Mouse (Mus musculus) kidney, embryonic 15.5 days (tissue): ENCODE measurements at regions not wholly inside any gene's neighbourhood (a gene's known extent, or its start where the extent isn't known, plus 50 kb on each side); places are given as distances from the start of the nearest gene placed in this dataset.
"Not testable (repeated sequence)": the region's sequence is repeated elsewhere in the genome, so short reads cannot be mapped to it uniquely, and the experiment has no call there.

Experiments
- ATAC-seq: fragments of 200-750 bp; cut with Nextera tagmentation; replicated peaks from 2 replicates; pipeline ENCODE4 v1.8.0; 2017; ENCODE audit warnings: moderate TSS enrichment; ENCODE audit not compliant: low FRiP score
- H3K27ac ChIP-seq: fragments of 300-500 bp; sonication (generic); 2 replicates; pipeline ENCODE4 v1.5.1; 2015; ENCODE audit warnings: mild to moderate bottlenecking, inconsistent platforms
- H3K27me3 ChIP-seq: fragments of 300-500 bp; sonication (generic); 2 replicates; pipeline ENCODE4 v1.6.1; 2015; ENCODE audit warnings: inconsistent platforms
- H3K36me3 ChIP-seq: fragments of 300-500 bp; sonication (generic); 2 replicates; pipeline ENCODE4 v1.6.1; 2015; ENCODE audit warnings: inconsistent platforms
- H3K4me1 ChIP-seq: fragments of 300-500 bp; sonication (generic); 2 replicates; pipeline ENCODE4 v1.6.1; 2015; ENCODE audit warnings: inconsistent platforms
- H3K4me2 ChIP-seq: fragments of 300-500 bp; sonication (generic); 2 replicates; pipeline ENCODE4 v1.6.1; 2015; ENCODE audit warnings: moderate library complexity, mild to moderate bottlenecking, inconsistent platforms
- H3K4me3 ChIP-seq: fragments of 300-500 bp; sonication (generic); replicated peaks from 2 replicates; pipeline ENCODE4 v1.5.1; 2015; ENCODE audit warnings: mild to moderate bottlenecking, inconsistent platforms
- H3K9ac ChIP-seq: fragments of 300-500 bp; sonication (generic); 2 replicates; pipeline ENCODE4 v1.6.1; 2015; ENCODE audit warnings: mild to moderate bottlenecking, inconsistent platforms
- H3K9me3 ChIP-seq: fragments of 300-500 bp; sonication (generic); replicated peaks from 2 replicates; pipeline ENCODE4 v1.6.1; 2016; ENCODE audit warnings: inconsistent platforms
- WGBS: fragments of 180-500 bp; shearing (Covaris S2); methylation state at CpG from one replicate; pipeline ENCODE4 v1.1.7; 2015; ENCODE audit warnings: mixed read lengths; 5-methylcytosine and 5-hydroxymethylcytosine counted together

GRCm38 (mm10) chrX:103129347-103129746 lies 57.1 kb downstream of the Nap1l2 start:
- not testable (repeated sequence) for H3K9ac ChIP-seq, ATAC-seq, H3K27me3 ChIP-seq, H3K4me3 ChIP-seq, H3K36me3 ChIP-seq, H3K9me3 ChIP-seq, H3K4me2 ChIP-seq, H3K27ac ChIP-seq, H3K4me1 ChIP-seq
- WGBS, result 73% methylated on average over 21 of the region's 21 CpGs

GRCm38 (mm10) chrX:103109181-103109580 lies 77.3 kb downstream of the Nap1l2 start:
- Histone ChIP-seq H3K27ac (no peak overlapping the region), H3K27me3 (peaks cover 20% of the 10 kb centered on the region), H3K36me3 (no peaks in the 10 kb centered on the region), H3K4me1 (no peaks in the 10 kb centered on the region), H3K4me3 (no peak overlapping the region), H3K4me2 (no peak overlapping the region), H3K9ac (no peak overlapping the region), H3K9me3 (no peaks in the 10 kb centered on the region)
- no peak for ATAC-seq
- 15% methylated on average over 1 of the region's 1 CpGs for WGBS

- not testable (repeated sequence) for H3K9ac ChIP-seq, H3K27me3 ChIP-seq, H3K36me3 ChIP-seq, H3K9me3 ChIP-seq, H3K4me2 ChIP-seq, H3K4me3 ChIP-seq, H3K27ac ChIP-seq, H3K4me1 ChIP-seq
- ATAC-seq, result peak; percentile 68
- 17% methylated on average over 1 of the region's 50 CpGs for WGBS
Measured at GRCm38 (mm10) chrX:103067730-103068621, 118.5 kb downstream of the Nap1l2 start.

GRCm38 (mm10) chrX:103067107-103067506 lies 119.3 kb downstream of the Nap1l2 start:
- not testable (repeated sequence) for H3K4me1 ChIP-seq, H3K27me3 ChIP-seq, H3K9me3 ChIP-seq, H3K4me2 ChIP-seq, H3K9ac ChIP-seq, H3K4me3 ChIP-seq, H3K27ac ChIP-seq, H3K36me3 ChIP-seq
- peak; percentile 52 for ATAC-seq
- WGBS, result no CpG with 5 or more reads among the region's 45 CpGs

GRCm38 (mm10) chrX:103026256-103027028 lies 98.3 kb downstream of the 1700018G05Rik start:
- Histone ChIP-seq H3K27me3 (peaks cover 7% of the 10 kb centered on the region; the same call in 1 of the 2 replicates), H3K27ac (peak overlapping the region; percentile 89), H3K4me3 (peak overlapping the region; percentile 47), H3K36me3 (no peaks in the 10 kb centered on the region), H3K9me3 (no peaks in the 10 kb centered on the region), H3K9ac (peak overlapping the region; percentile 43), H3K4me1 (no peaks in the 10 kb centered on the region), H3K4me2 (peak overlapping the region; percentile 52)
- peak; percentile 92 for ATAC-seq
- WGBS, result 18% methylated on average over 22 of the region's 22 CpGs

- not testable (repeated sequence) for H3K27ac ChIP-seq, H3K4me1 ChIP-seq, H3K27me3 ChIP-seq, ATAC-seq, H3K9me3 ChIP-seq, H3K36me3 ChIP-seq, H3K9ac ChIP-seq
- Histone ChIP-seq H3K4me3 (peak overlapping the region; percentile 47), H3K4me2 (peak overlapping the region; percentile 52; the same call in 1 of the 2 replicates)
- WGBS, result 24% methylated on average over 3 of the region's 3 CpGs
Measured at GRCm38 (mm10) chrX:103025495-103025894, 97.3 kb downstream of the 1700018G05Rik start.

- H3K4me1 ChIP-seq, H3K4me2 ChIP-seq, H3K27me3 ChIP-seq, H3K9me3 ChIP-seq, H3K4me3 ChIP-seq, H3K27ac ChIP-seq, H3K36me3 ChIP-seq, H3K9ac ChIP-seq: not testable (repeated sequence)
- WGBS, result no CpG with 5 or more reads among the region's 61 CpGs
- peak; percentile 56; the same call in 1 of the 2 replicates for ATAC-seq
Measured at GRCm38 (mm10) chrX:103013425-103014057, 85.4 kb downstream of the 1700018G05Rik start.

GRCm38 (mm10) chrX:103012298-103013243 lies 84.4 kb downstream of the 1700018G05Rik start:
- H3K27me3 ChIP-seq, H3K9me3 ChIP-seq, H3K4me3 ChIP-seq, H3K4me2 ChIP-seq, H3K9ac ChIP-seq, H3K27ac ChIP-seq, H3K4me1 ChIP-seq, H3K36me3 ChIP-seq: not testable (repeated sequence)
- no CpG with 5 or more reads among the region's 56 CpGs for WGBS
- peak; percentile 68 for ATAC-seq

- 79% methylated on average over 1 of the region's 3 CpGs for WGBS
- H3K4me2 ChIP-seq, ATAC-seq, H3K27me3 ChIP-seq, H3K9ac ChIP-seq, H3K4me1 ChIP-seq, H3K4me3 ChIP-seq, H3K27ac ChIP-seq, H3K36me3 ChIP-seq, H3K9me3 ChIP-seq: not testable (repeated sequence)
Measured at GRCm38 (mm10) chrX:102993956-102994355, 65.8 kb downstream of the 1700018G05Rik start.
